Mouse (Mus musculus) thymus, adult 18-20 months (tissue): ENCODE measurements around the gene Vmn2r63.
"Not testable (repeated sequence)": the region's sequence is repeated elsewhere in the genome, so short reads cannot be mapped to it uniquely, and the experiment has no call there.

Experiments used
- DNase-seq, 2 experiments: peaks; one replicate each; pipeline ENCODE4 v3.0.0; 2022; ENCODE audit warnings: mixed read lengths in 2 of 2

The Vmn2r63 gene

GRCm38 (mm10) chr7:42933722-42934121 lies at the start of gene Vmn2r63:
Vmn2r63 (minus strand) TSS chr7:42933822.
- not testable (repeated sequence) for DNase-seq

GRCm38 (mm10) chr7:42980739-42981138 lies 47.1 kb upstream of the Vmn2r63 start:
- no peak for DNase-seq

- DNase-seq = no peak
Measured at GRCm38 (mm10) chr7:42980098-42980497, 46.5 kb upstream of the Vmn2r63 start.

GRCm38 (mm10) chr7:42965246-42965645 lies 31.6 kb upstream of the Vmn2r63 start:
- no peak for DNase-seq

GRCm38 (mm10) chr7:42898067-42898466 lies 35.6 kb downstream of the Vmn2r63 start:
- not testable (repeated sequence) for DNase-seq

- DNase-seq = no peak
Measured at GRCm38 (mm10) chr7:42878090-42878489, 55.5 kb downstream of the Vmn2r63 start.

- DNase-seq = not testable (repeated sequence)
Measured at GRCm38 (mm10) chr7:42866801-42867458, 66.7 kb downstream of the Vmn2r63 start, which contains the start of gene Gm2381. Gm2381 (minus strand) TSS chr7:42867234.
